Mouse (Mus musculus) lung, embryonic 14.5 days (tissue): ENCODE measurements around the gene Mrpl53. TPM values are rescaled to one million over a fixed set of nuclear protein-coding genes. Genes with fewer than 3 reads are reported as not detected.

Source experiments
- ATAC-seq: fragments of 200-750 bp; cut with Nextera tagmentation; 2 replicates; pipeline ENCODE4 v1.8.0; 2017; ENCODE audit warnings: mild to moderate bottlenecking, moderate TSS enrichment, moderate library complexity; ENCODE audit not compliant: insufficient read depth
- DNase-seq: peaks from one replicate; pipeline ENCODE4 v3.0.0-alpha.2; 2015
- H3K27ac ChIP-seq: fragments of 300-500 bp; sonication (generic); 2 replicates; pipeline ENCODE4 v1.5.1; 2014; ENCODE audit warnings: low read depth, mild to moderate bottlenecking, moderate library complexity
- H3K27me3 ChIP-seq: fragments of 300-500 bp; sonication (generic); 2 replicates; pipeline ENCODE4 v1.6.1; 2014; ENCODE audit warnings: low read length, control low read depth; ENCODE audit not compliant: insufficient read depth
- H3K36me3 ChIP-seq: fragments of 300-500 bp; sonication (generic); 2 replicates; pipeline ENCODE4 v1.6.1; 2014; ENCODE audit warnings: control low read depth; ENCODE audit not compliant: insufficient read depth
- H3K4me1 ChIP-seq: fragments of 300-500 bp; sonication (generic); 2 replicates; pipeline ENCODE4 v1.6.1; 2014; ENCODE audit warnings: antibody characterized with exemption, control low read depth; ENCODE audit not compliant: insufficient read depth
- H3K4me2 ChIP-seq: fragments of 300-500 bp; sonication (generic); 2 replicates; pipeline ENCODE4 v1.6.1; 2014; ENCODE audit warnings: mild to moderate bottlenecking
- H3K4me3 ChIP-seq: fragments of 300-500 bp; sonication (generic); 2 replicates; pipeline ENCODE4 v1.5.1; 2014; ENCODE audit warnings: low read depth, low read length
- H3K9ac ChIP-seq: fragments of 300-500 bp; sonication (generic); 2 replicates; pipeline ENCODE4 v1.6.1; 2014
- H3K9me3 ChIP-seq: fragments of 300-500 bp; sonication (generic); 2 replicates; pipeline ENCODE4 v1.6.1; 2016; ENCODE audit warnings: low read depth, low read length, control low read depth
- CTCF ChIP-seq: IDR thresholded peaks from 2 replicates; pipeline ENCODE4 v1.5.1; 2016; ENCODE audit warnings: antibody characterized with exemption, low read depth
- WGBS: fragments of 180-500 bp; shearing (Covaris S2); extraction: QIAGEN DNeasy Blood & Tissue Kit; methylation state at CpG from one replicate; pipeline ENCODE4 v1.1.7; 2014; 5-methylcytosine and 5-hydroxymethylcytosine counted together
- polyA plus RNA-seq: library from polyadenylated mRNA; unstranded; fragments of >200 nt; fragmentation: Nextera tagmentation; extraction: Ambion mirVana; gene quantifications from 2 replicates; pipeline ENCODE4 v1.2.1, GENCODE M21; 2014

Mrpl53 gene
- polyA plus RNA-seq, 1 experiment from 2014 or later = 134 TPM

DNA sequence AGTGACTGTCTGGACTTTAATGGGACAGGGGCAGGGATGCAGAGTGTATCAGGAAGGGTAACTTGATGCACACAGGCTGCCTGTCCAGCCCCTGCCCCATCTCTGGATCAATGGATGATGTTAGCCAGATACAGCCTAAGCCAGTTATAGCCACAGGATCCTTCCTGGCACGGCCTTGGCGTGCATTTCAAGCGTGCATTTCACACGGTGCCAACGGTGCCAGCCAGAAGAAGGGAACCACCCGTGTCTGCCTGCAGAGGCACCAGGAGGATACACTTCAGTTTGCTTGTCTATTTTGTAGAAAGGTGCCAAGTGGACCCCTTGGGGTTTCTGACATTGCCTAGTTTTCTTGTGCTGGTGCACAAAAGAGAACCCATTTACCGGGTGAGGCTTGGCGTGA is 31.2 kb downstream of the Mrpl53 start:
- no peak for TF ChIP-seq CTCF
- peaks cover 27% of the 10 kb centered on the region for H3K4me1 ChIP-seq
- no peak overlapping the region for H3K27ac ChIP-seq
- 92% methylated on average over 8 of the region's 8 CpGs for WGBS
- H3K4me2 ChIP-seq = no peak overlapping the region
- peaks cover 10% of the 10 kb centered on the region; the same call in 1 of the 2 replicates for H3K36me3 ChIP-seq
- H3K4me3 ChIP-seq = no peak overlapping the region
- no peaks in the 10 kb centered on the region for H3K27me3 ChIP-seq
- H3K9me3 ChIP-seq = no peaks in the 10 kb centered on the region
- ATAC-seq (no peak), DNase-seq (no peak)
- H3K9ac ChIP-seq = no peak overlapping the region

- Histone ChIP-seq H3K4me2 (peak overlapping the region; percentile 63), H3K27me3 (no peaks in the 10 kb centered on the region), H3K4me1 (peaks cover 14% of the 10 kb centered on the region), H3K27ac (peak overlapping the region; percentile 58; the same call in 1 of the 2 replicates), H3K9ac (peak overlapping the region; percentile 55), H3K36me3 (peaks cover 18% of the 10 kb centered on the region; the same call in 1 of the 2 replicates), H3K9me3 (no peaks in the 10 kb centered on the region), H3K4me3 (peak overlapping the region; percentile 28; the same call in 1 of the 2 replicates)
- no peak for ATAC-seq
- TF ChIP-seq CTCF = no peak
- WGBS = 44% methylated on average over 4 of the region's 4 CpGs
- peak; percentile 28 for DNase-seq
Measured at GRCm38 (mm10) chr6:83141636-83142035, 32.8 kb downstream of the Mrpl53 start.

- no peak for TF ChIP-seq CTCF
- H3K36me3 ChIP-seq = peaks cover 24% of the 10 kb centered on the region; the same call in 1 of the 2 replicates
- peak overlapping the region; percentile 58; the same call in 1 of the 2 replicates for H3K27ac ChIP-seq
- 9% methylated on average over 41 of the region's 41 CpGs for WGBS
- peak overlapping the region; percentile 63 for H3K4me2 ChIP-seq
- DNase-seq (peak; percentile 30), ATAC-seq (no peak)
- peak overlapping the region; percentile 55 for H3K9ac ChIP-seq
- H3K4me1 ChIP-seq = peaks cover 14% of the 10 kb centered on the region
- no peaks in the 10 kb centered on the region for H3K9me3 ChIP-seq
- peak overlapping the region; percentile 28 for H3K4me3 ChIP-seq
- no peaks in the 10 kb centered on the region for H3K27me3 ChIP-seq
Measured at GRCm38 (mm10) chr6:83142211-83142731, 33.4 kb downstream of the Mrpl53 start.

- Histone ChIP-seq H3K4me2 (no peak overlapping the region), H3K4me3 (no peak overlapping the region), H3K9ac (no peak overlapping the region), H3K4me1 (peaks cover 14% of the 10 kb centered on the region), H3K36me3 (peaks cover 30% of the 10 kb centered on the region), H3K27me3 (no peaks in the 10 kb centered on the region), H3K27ac (no peak overlapping the region), H3K9me3 (no peaks in the 10 kb centered on the region)
- DNase-seq (no peak), ATAC-seq (no peak)
- TF ChIP-seq CTCF = no peak
- 47% methylated on average over 11 of the region's 11 CpGs for WGBS
Measured at GRCm38 (mm10) chr6:83142886-83143285, 34.0 kb downstream of the Mrpl53 start.

GRCm38 (mm10) chr6:83145209-83145608 is 36.4 kb downstream of the Mrpl53 start:
- no peak for TF ChIP-seq CTCF
- no peak overlapping the region for H3K27ac ChIP-seq

GRCm38 (mm10) chr6:83145805-83146204 is 37.0 kb downstream of the Mrpl53 start:
- Histone ChIP-seq H3K4me3 (no peak overlapping the region), H3K4me1 (peaks cover 8% of the 10 kb centered on the region), H3K36me3 (peaks cover 49% of the 10 kb centered on the region), H3K9ac (no peak overlapping the region; the same call in 1 of the 2 replicates), H3K27ac (peak overlapping the region; percentile 24; the same call in 1 of the 2 replicates), H3K4me2 (no peak overlapping the region), H3K9me3 (no peaks in the 10 kb centered on the region), H3K27me3 (no peaks in the 10 kb centered on the region)
- WGBS = 49% methylated on average over 9 of the region's 9 CpGs
- ATAC-seq = no peak
- DNase-seq = no peak
- no peak for TF ChIP-seq CTCF

More at GRCm38 (mm10) chr6:83145209-83145608, 36.4 kb downstream of the Mrpl53 start:
- H3K4me2 ChIP-seq = no peak overlapping the region
- WGBS = 67% methylated on average over 2 of the region's 2 CpGs
- DNase-seq = no peak
- no peaks in the 10 kb centered on the region for H3K9me3 ChIP-seq
- H3K4me1 ChIP-seq = peaks cover 8% of the 10 kb centered on the region
- no peak overlapping the region for H3K4me3 ChIP-seq
- H3K36me3 ChIP-seq = peaks cover 45% of the 10 kb centered on the region
- no peak overlapping the region for H3K9ac ChIP-seq
- no peaks in the 10 kb centered on the region for H3K27me3 ChIP-seq
- no peak for ATAC-seq

DNA sequence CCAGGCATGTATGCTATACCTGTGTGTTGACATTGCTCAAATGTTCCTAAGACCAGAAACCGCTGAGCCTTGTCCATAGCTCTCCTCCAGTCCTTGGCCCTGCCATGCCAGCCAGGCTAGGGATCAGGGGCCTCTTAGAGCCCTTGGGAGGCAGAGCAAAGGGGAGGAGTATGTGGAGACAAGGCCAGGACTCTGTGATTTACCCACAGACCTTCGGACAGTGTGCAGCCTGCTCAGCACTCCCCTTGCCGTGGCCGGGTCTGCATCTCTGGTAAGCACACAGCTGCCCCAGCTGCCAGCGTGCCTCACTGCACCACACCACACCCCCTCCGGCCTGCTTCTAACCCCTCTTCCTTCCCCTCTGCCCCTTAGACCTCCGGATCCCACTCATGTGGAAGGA is 38.4 kb downstream of the Mrpl53 start:
- Histone ChIP-seq H3K27ac (no peak overlapping the region), H3K4me3 (no peak overlapping the region), H3K36me3 (peaks cover 62% of the 10 kb centered on the region), H3K4me2 (no peak overlapping the region), H3K9me3 (no peaks in the 10 kb centered on the region), H3K4me1 (peaks cover 3% of the 10 kb centered on the region; the same call in 1 of the 2 replicates), H3K9ac (no peak overlapping the region), H3K27me3 (no peaks in the 10 kb centered on the region)
- DNase-seq = no peak
- 62% methylated on average over 7 of the region's 7 CpGs for WGBS
- no peak for TF ChIP-seq CTCF
- no peak for ATAC-seq
